Mouse (Mus musculus) embryonic facial prominence, embryonic 14.5 days (tissue): ENCODE data around the gene Hus1. TPM values are rescaled to one million over a fixed set of nuclear protein-coding genes. Genes with fewer than 3 reads are reported as not detected.

Source experiments
- ATAC-seq: fragments of 200-750 bp; cut with Nextera tagmentation; 2 replicates; pipeline ENCODE4 v1.8.0; 2017; ENCODE audit warnings: low read depth, moderate number of reproducible peaks, moderate TSS enrichment
- DNase-seq: peaks from one replicate; pipeline ENCODE4 v3.0.0-alpha.2; 2015; ENCODE audit warnings: low spot score
- H3K27ac ChIP-seq: fragments of 300-500 bp; sonication (generic); replicated peaks from 2 replicates; pipeline ENCODE4 v1.5.1; 2014; ENCODE audit warnings: low read depth, mild to moderate bottlenecking, low read length, moderate library complexity
- H3K27me3 ChIP-seq: fragments of 300-500 bp; sonication (generic); replicated peaks from 2 replicates; pipeline ENCODE4 v1.6.1; 2014; ENCODE audit warnings: low read length; ENCODE audit not compliant: control insufficient read depth, insufficient read depth
- H3K36me3 ChIP-seq: fragments of 300-500 bp; sonication (generic); 2 replicates; pipeline ENCODE4 v1.6.1; 2014; ENCODE audit warnings: low read length, mixed read lengths; ENCODE audit not compliant: control insufficient read depth, insufficient read depth
- H3K4me1 ChIP-seq: fragments of 300-500 bp; sonication (generic); 2 replicates; pipeline ENCODE4 v1.6.1; 2014; ENCODE audit warnings: antibody characterized with exemption, low read length; ENCODE audit not compliant: control insufficient read depth, insufficient read depth
- H3K4me2 ChIP-seq: fragments of 300-500 bp; sonication (generic); 2 replicates; pipeline ENCODE4 v1.6.1; 2014; ENCODE audit warnings: low read depth, mild to moderate bottlenecking, low read length, moderate library complexity, mixed read lengths
- H3K4me3 ChIP-seq: fragments of 300-500 bp; sonication (generic); 2 replicates; pipeline ENCODE4 v1.5.1; 2014; ENCODE audit warnings: low read depth, mild to moderate bottlenecking, low read length
- H3K9ac ChIP-seq: fragments of 300-500 bp; sonication (generic); 2 replicates; pipeline ENCODE4 v1.6.1; 2014; ENCODE audit warnings: low read depth, mild to moderate bottlenecking, low read length, moderate library complexity, mixed read lengths
- H3K9me3 ChIP-seq: fragments of 300-500 bp; sonication (generic); 2 replicates; pipeline ENCODE4 v1.6.1; 2016; ENCODE audit warnings: low read length; ENCODE audit not compliant: control insufficient read depth
- WGBS: fragments of 180-500 bp; shearing (Covaris S2); extraction: QIAGEN DNeasy Blood & Tissue Kit; methylation state at CpG from one replicate; pipeline ENCODE4 v1.1.7; 2014; 5-methylcytosine and 5-hydroxymethylcytosine counted together
- polyA plus RNA-seq: library from polyadenylated mRNA; unstranded; fragments of >200 nt; fragmentation: Nextera tagmentation; extraction: Ambion mirVana; gene quantifications from 2 replicates; pipeline ENCODE4 v1.2.1, GENCODE M21; 2014

Gene Hus1
- polyA plus RNA-seq, 1 experiment from 2014 or later: 13.5 TPM

- H3K27me3 ChIP-seq: no peaks in the 10 kb centered on the region
- no peak overlapping the region for H3K4me3 ChIP-seq
- no peaks in the 10 kb centered on the region for H3K4me1 ChIP-seq
- H3K9me3 ChIP-seq: no peaks in the 10 kb centered on the region
- 97% methylated on average over 7 of the region's 7 CpGs for WGBS
- no peak overlapping the region for H3K4me2 ChIP-seq
- no peak overlapping the region for H3K9ac ChIP-seq
- no peak for ATAC-seq
- H3K27ac ChIP-seq: no peak overlapping the region
- H3K36me3 ChIP-seq: no peaks in the 10 kb centered on the region
- no peak for DNase-seq
Measured at GRCm38 (mm10) chr11:8968094-8968493, 42.9 kb downstream of the Hus1 start.

- DNase-seq (peak; percentile 83), ATAC-seq (peak; percentile 82)
- no peaks in the 10 kb centered on the region for H3K27me3 ChIP-seq
- H3K27ac ChIP-seq: peak overlapping the region; percentile 59
- H3K36me3 ChIP-seq: no peaks in the 10 kb centered on the region
- 27% methylated on average over 10 of the region's 10 CpGs for WGBS
- no peaks in the 10 kb centered on the region for H3K9me3 ChIP-seq
- peaks cover 4% of the 10 kb centered on the region; the same call in 1 of the 2 replicates for H3K4me1 ChIP-seq
- H3K4me2 ChIP-seq: no peak overlapping the region
- H3K4me3 ChIP-seq: no peak overlapping the region
- no peak overlapping the region for H3K9ac ChIP-seq
Measured at GRCm38 (mm10) chr11:8958572-8958971, 52.4 kb downstream of the Hus1 start.

GRCm38 (mm10) chr11:8958108-8958507 is 52.9 kb downstream of the Hus1 start:
- Histone ChIP-seq H3K9ac (no peak overlapping the region), H3K4me2 (no peak overlapping the region), H3K4me3 (no peak overlapping the region), H3K27me3 (no peaks in the 10 kb centered on the region), H3K36me3 (no peaks in the 10 kb centered on the region), H3K4me1 (peaks cover 4% of the 10 kb centered on the region; the same call in 1 of the 2 replicates), H3K27ac (peak overlapping the region; percentile 45), H3K9me3 (no peaks in the 10 kb centered on the region)
- ATAC-seq: no peak
- no peak for DNase-seq
- WGBS: 20% methylated on average over 4 of the region's 4 CpGs

- Histone ChIP-seq H3K36me3 (no peaks in the 10 kb centered on the region), H3K4me1 (peaks cover 4% of the 10 kb centered on the region; the same call in 1 of the 2 replicates), H3K9me3 (no peaks in the 10 kb centered on the region), H3K4me3 (no peak overlapping the region), H3K4me2 (no peak overlapping the region), H3K9ac (no peak overlapping the region), H3K27me3 (no peaks in the 10 kb centered on the region), H3K27ac (no peak overlapping the region)
- ATAC-seq: no peak
- DNase-seq: no peak
- 63% methylated on average over 6 of the region's 6 CpGs for WGBS
Measured at GRCm38 (mm10) chr11:8957023-8957422, 54.0 kb downstream of the Hus1 start.

- DNase-seq (peak; percentile 61), ATAC-seq (no peak)
- Histone ChIP-seq H3K4me3 (no peak overlapping the region), H3K36me3 (no peaks in the 10 kb centered on the region), H3K4me1 (peaks cover 4% of the 10 kb centered on the region; the same call in 1 of the 2 replicates), H3K27me3 (no peaks in the 10 kb centered on the region), H3K27ac (no peak overlapping the region), H3K4me2 (no peak overlapping the region), H3K9ac (no peak overlapping the region), H3K9me3 (no peaks in the 10 kb centered on the region)
- 8% methylated on average over 1 of the region's 1 CpGs for WGBS
Measured at GRCm38 (mm10) chr11:8955678-8956077, 55.3 kb downstream of the Hus1 start.

GRCm38 (mm10) chr11:8949765-8950430 is 61.1 kb downstream of the Hus1 start:
- Histone ChIP-seq H3K9me3 (no peaks in the 10 kb centered on the region), H3K4me3 (no peak overlapping the region), H3K4me2 (no peak overlapping the region), H3K27me3 (no peaks in the 10 kb centered on the region), H3K36me3 (no peaks in the 10 kb centered on the region), H3K27ac (peak overlapping the region; percentile 77), H3K9ac (no peak overlapping the region), H3K4me1 (peaks cover 3% of the 10 kb centered on the region; the same call in 1 of the 2 replicates)
- 53% methylated on average over 6 of the region's 6 CpGs for WGBS
- ATAC-seq (peak; percentile 86), DNase-seq (peak; percentile 86)

GRCm38 (mm10) chr11:8948871-8949270 is 62.1 kb downstream of the Hus1 start:
- H3K4me3 ChIP-seq: no peak overlapping the region
- H3K36me3 ChIP-seq: no peaks in the 10 kb centered on the region
- no peak overlapping the region; the same call in 1 of the 2 replicates for H3K27ac ChIP-seq
- WGBS: 63% methylated on average over 3 of the region's 3 CpGs
- no peak for ATAC-seq
- H3K9me3 ChIP-seq: no peaks in the 10 kb centered on the region
- H3K4me1 ChIP-seq: peaks cover 3% of the 10 kb centered on the region; the same call in 1 of the 2 replicates
- no peak overlapping the region for H3K9ac ChIP-seq
- no peak overlapping the region for H3K4me2 ChIP-seq
- H3K27me3 ChIP-seq: no peaks in the 10 kb centered on the region
- no peak for DNase-seq

GRCm38 (mm10) chr11:8944114-8944513 is 66.9 kb downstream of the Hus1 start:
- Histone ChIP-seq H3K4me2 (no peak overlapping the region), H3K4me3 (no peak overlapping the region), H3K27ac (no peak overlapping the region), H3K9ac (no peak overlapping the region), H3K36me3 (no peaks in the 10 kb centered on the region), H3K27me3 (no peaks in the 10 kb centered on the region), H3K9me3 (no peaks in the 10 kb centered on the region), H3K4me1 (no peaks in the 10 kb centered on the region)
- ATAC-seq (no peak), DNase-seq (no peak)
- 81% methylated on average over 4 of the region's 4 CpGs for WGBS
